Mouse (Mus musculus): Measurements from ENCODE around the gene Gm11555. TPM values are rescaled to one million over a fixed set of nuclear protein-coding genes. Genes with fewer than 3 reads are reported as not detected.
"Not testable (repeated sequence)": the region's sequence is repeated elsewhere in the genome, so short reads cannot be mapped to it uniquely, and the experiment has no call there.

Gene Gm11555
- polyA plus RNA-seq, 1 experiment from 2014 or later = not detected

- Histone ChIP-seq H3K4me2 (ENCODE audit: low read depth, low read length) (no peak within 1 kb of the TSS), H3K4me1 (ENCODE audit: control insufficient read depth, insufficient read depth, low read length) (no peaks in the 10 kb centered on the region), H3K4me3 (ENCODE audit: low read depth, low read length) (no peak within 1 kb of the TSS), H3K27ac (ENCODE audit: low read depth, low read length) (no peak within 1 kb of the TSS), H3K27me3 (ENCODE audit: control insufficient read depth, insufficient read depth, low read length) (no peaks in the 10 kb centered on the region), H3K36me3 (ENCODE audit: control insufficient read depth, insufficient read depth, low read length) (no peaks in the 10 kb centered on the region), H3K9ac (replicated peaks; ENCODE audit: low read depth, low read length) (no peak within 1 kb of the TSS), H3K9me3 (ENCODE audit: control insufficient read depth, low read length) (no peaks in the 10 kb centered on the region)
- ATAC-seq (ENCODE audit: low read depth) = no peak
- 96% methylated on average over 2 of the region's 2 CpGs for WGBS
Observed at GRCm38 (mm10) chr11:99620335-99620734, 29.7 kb downstream of the Gm11555 start, which contains the start of gene Gm11562. Gene Gm11562, minus strand, starts transcription at chr11:99620435.

- Histone ChIP-seq H3K27ac (ENCODE audit: low read depth, low read length) (no peak within 1 kb of the TSS), H3K36me3 (ENCODE audit: control insufficient read depth, insufficient read depth, low read length) (no peaks in the 10 kb centered on the region), H3K9ac (replicated peaks; ENCODE audit: low read depth, low read length) (no peak within 1 kb of the TSS), H3K4me2 (ENCODE audit: low read depth, low read length) (no peak within 1 kb of the TSS), H3K27me3 (ENCODE audit: control insufficient read depth, insufficient read depth, low read length) (no peaks in the 10 kb centered on the region), H3K4me1 (ENCODE audit: control insufficient read depth, insufficient read depth, low read length) (no peaks in the 10 kb centered on the region), H3K4me3 (ENCODE audit: low read depth, low read length) (no peak within 1 kb of the TSS), H3K9me3 (ENCODE audit: control insufficient read depth, low read length) (no peaks in the 10 kb centered on the region)
- WGBS = 89% methylated on average over 3 of the region's 3 CpGs
- no peak for ATAC-seq (ENCODE audit: low read depth)
Observed at GRCm38 (mm10) chr11:99614796-99615363, 35.2 kb downstream of the Gm11555 start, which contains the start of gene Krtap2-4. Gene Krtap2-4, minus strand, starts transcription at chr11:99614846.

- WGBS = 79% methylated on average over 1 of the region's 2 CpGs
- H3K27me3 ChIP-seq (ENCODE audit: control insufficient read depth, insufficient read depth, low read length); ATAC-seq (ENCODE audit: low read depth); H3K36me3 ChIP-seq (ENCODE audit: control insufficient read depth, insufficient read depth, low read length); H3K4me1 ChIP-seq (ENCODE audit: control insufficient read depth, insufficient read depth, low read length); H3K9ac ChIP-seq (replicated peaks; ENCODE audit: low read depth, low read length); H3K9me3 ChIP-seq (ENCODE audit: control insufficient read depth, low read length); H3K4me2 ChIP-seq (ENCODE audit: low read depth, low read length); H3K4me3 ChIP-seq (ENCODE audit: low read depth, low read length); H3K27ac ChIP-seq (ENCODE audit: low read depth, low read length): not testable (repeated sequence)
Observed at GRCm38 (mm10) chr11:99610089-99610488, 39.9 kb downstream of the Gm11555 start, which contains the start of gene Gm11937. Gene Gm11937, minus strand, starts transcription at chr11:99610189.

GRCm38 (mm10) chr11:99609126-99609525 is 40.9 kb downstream of the Gm11555 start:
- Histone ChIP-seq H3K9ac (replicated peaks; ENCODE audit: low read depth, low read length) (no peak overlapping the region), H3K27ac (ENCODE audit: low read depth, low read length) (no peak overlapping the region), H3K4me1 (ENCODE audit: control insufficient read depth, insufficient read depth, low read length) (no peaks in the 10 kb centered on the region), H3K27me3 (ENCODE audit: control insufficient read depth, insufficient read depth, low read length) (no peaks in the 10 kb centered on the region), H3K9me3 (ENCODE audit: control insufficient read depth, low read length) (no peaks in the 10 kb centered on the region), H3K4me3 (ENCODE audit: low read depth, low read length) (no peak overlapping the region), H3K4me2 (ENCODE audit: low read depth, low read length) (no peak overlapping the region), H3K36me3 (ENCODE audit: control insufficient read depth, insufficient read depth, low read length) (no peaks in the 10 kb centered on the region)
- no peak for ATAC-seq (ENCODE audit: low read depth)
- 81% methylated on average over 1 of the region's 1 CpGs for WGBS

DNA sequence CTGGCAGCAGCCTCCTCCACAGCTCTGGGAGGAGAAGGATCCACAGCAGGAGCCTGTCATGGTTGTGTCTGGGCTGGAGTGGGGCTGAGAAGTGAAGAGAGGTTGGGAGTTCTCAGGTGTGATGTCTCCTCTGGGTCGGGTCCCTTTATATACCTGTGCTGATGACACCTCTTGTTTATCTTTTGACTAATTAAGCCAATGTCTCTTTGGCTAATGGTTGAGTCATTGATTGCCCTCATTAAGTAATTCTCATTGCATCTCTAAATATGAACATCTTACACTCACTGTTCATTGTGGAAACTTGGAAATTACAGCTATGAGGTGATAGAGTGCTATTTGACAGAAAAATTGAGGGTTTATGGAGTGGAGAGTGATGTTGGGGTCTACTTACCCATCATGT is 46.8 kb downstream of the Gm11555 start, which contains the start of gene Gm11938:
TSS of gene Gm11938 (minus strand) at position 101 of the 400 bp plus-strand sequence.
- WGBS = 70% methylated on average over 1 of the region's 1 CpGs

More for the DNA sequence above, 46.8 kb downstream of the Gm11555 start, which contains the start of gene Gm11938:
- H3K4me2 ChIP-seq (ENCODE audit: low read depth, low read length); H3K27ac ChIP-seq (ENCODE audit: low read depth, low read length); H3K9me3 ChIP-seq (ENCODE audit: control insufficient read depth, low read length); H3K4me1 ChIP-seq (ENCODE audit: control insufficient read depth, insufficient read depth, low read length); ATAC-seq (ENCODE audit: low read depth); H3K36me3 ChIP-seq (ENCODE audit: control insufficient read depth, insufficient read depth, low read length); H3K4me3 ChIP-seq (ENCODE audit: low read depth, low read length); H3K9ac ChIP-seq (replicated peaks; ENCODE audit: low read depth, low read length); H3K27me3 ChIP-seq (ENCODE audit: control insufficient read depth, insufficient read depth, low read length): not testable (repeated sequence)

Other genes starting within 250 kb of the Gm11555 start
- gene Krt12, start 228.0 kb downstream of the Gm11555 start, polyA plus RNA-seq (2014; fragmentation: Nextera tagmentation; extraction: Ambion mirVana) = not detected in 2 replicates
- 0.13 TPM in 2 replicates for gene Krt20, start 212.1 kb downstream of the Gm11555 start, polyA plus RNA-seq (2014; fragmentation: Nextera tagmentation; extraction: Ambion mirVana)
- gene Krt23, start 157.1 kb downstream of the Gm11555 start, polyA plus RNA-seq (2014; fragmentation: Nextera tagmentation; extraction: Ambion mirVana) = 0.22 TPM in 1 of 2 replicates, not detected in the other
- gene Krt39, start 128.9 kb downstream of the Gm11555 start, polyA plus RNA-seq (2014; fragmentation: Nextera tagmentation; extraction: Ambion mirVana) = not detected in 2 replicates
- not detected in 2 replicates for gene Krt40, start 107.1 kb downstream of the Gm11555 start, polyA plus RNA-seq (2014; fragmentation: Nextera tagmentation; extraction: Ambion mirVana)
- gene Krtap3-3, start 99.4 kb downstream of the Gm11555 start, polyA plus RNA-seq (2014; fragmentation: Nextera tagmentation; extraction: Ambion mirVana) = not detected in 2 replicates
- gene Krtap3-2, start 93.4 kb downstream of the Gm11555 start, polyA plus RNA-seq (2014; fragmentation: Nextera tagmentation; extraction: Ambion mirVana) = not detected in 2 replicates
- gene Gm11939, start 90.8 kb downstream of the Gm11555 start, polyA plus RNA-seq (2014; fragmentation: Nextera tagmentation; extraction: Ambion mirVana) = not detected in 2 replicates
- not detected in 2 replicates for gene Krtap3-1, start 83.6 kb downstream of the Gm11555 start, polyA plus RNA-seq (2014; fragmentation: Nextera tagmentation; extraction: Ambion mirVana)
- not detected in 2 replicates for gene Krtap1-5, start 69.2 kb downstream of the Gm11555 start, polyA plus RNA-seq (2014; fragmentation: Nextera tagmentation; extraction: Ambion mirVana)
- not detected in 2 replicates for gene Krtap1-4, start 66.6 kb downstream of the Gm11555 start, polyA plus RNA-seq (2014; fragmentation: Nextera tagmentation; extraction: Ambion mirVana)
- not detected in 2 replicates for gene Krtap1-3, start 58.9 kb downstream of the Gm11555 start, polyA plus RNA-seq (2014; fragmentation: Nextera tagmentation; extraction: Ambion mirVana)
- gene Krtap9-3, start 52.1 kb downstream of the Gm11555 start, polyA plus RNA-seq (2014; fragmentation: Nextera tagmentation; extraction: Ambion mirVana) = not detected in 2 replicates
- gene Gm11938, start 46.9 kb downstream of the Gm11555 start, polyA plus RNA-seq (2014; fragmentation: Nextera tagmentation; extraction: Ambion mirVana) = not detected in 2 replicates
- not detected in 2 replicates for gene Gm11937, start 40.0 kb downstream of the Gm11555 start, polyA plus RNA-seq (2014; fragmentation: Nextera tagmentation; extraction: Ambion mirVana)
- not detected in 2 replicates for gene Krtap2-4, start 35.4 kb downstream of the Gm11555 start, polyA plus RNA-seq (2014; fragmentation: Nextera tagmentation; extraction: Ambion mirVana)
- not detected in 2 replicates for gene Gm11562, start 29.8 kb downstream of the Gm11555 start, polyA plus RNA-seq (2014; fragmentation: Nextera tagmentation; extraction: Ambion mirVana)
- gene Krtap4-1, start 22.0 kb downstream of the Gm11555 start, polyA plus RNA-seq (2014; fragmentation: Nextera tagmentation; extraction: Ambion mirVana) = not detected in 2 replicates
- gene Krtap4-2, start 15.2 kb downstream of the Gm11555 start, polyA plus RNA-seq (2014; fragmentation: Nextera tagmentation; extraction: Ambion mirVana) = not detected in 2 replicates
- gene Krtap4-7, start 6.1 kb downstream of the Gm11555 start, polyA plus RNA-seq (2014; fragmentation: Nextera tagmentation; extraction: Ambion mirVana) = not detected in 2 replicates
- gene Gm11563, start 8.7 kb upstream of the Gm11555 start, polyA plus RNA-seq (2014; fragmentation: Nextera tagmentation; extraction: Ambion mirVana) = not detected in 2 replicates
- not detected in 2 replicates for gene Krtap4-6, start 15.7 kb upstream of the Gm11555 start, polyA plus RNA-seq (2014; fragmentation: Nextera tagmentation; extraction: Ambion mirVana)
- gene Gm14190, start 40.5 kb upstream of the Gm11555 start, polyA plus RNA-seq (2014; fragmentation: Nextera tagmentation; extraction: Ambion mirVana) = not detected in 2 replicates
- not detected in 2 replicates for gene Gm14180, start 84.1 kb upstream of the Gm11555 start, polyA plus RNA-seq (2014; fragmentation: Nextera tagmentation; extraction: Ambion mirVana)
- gene Gm11595, start 122.7 kb upstream of the Gm11555 start, polyA plus RNA-seq (2014; fragmentation: Nextera tagmentation; extraction: Ambion mirVana) = not detected in 2 replicates
- not detected in 2 replicates for gene Krtap4-8, start 130.5 kb upstream of the Gm11555 start, polyA plus RNA-seq (2014; fragmentation: Nextera tagmentation; extraction: Ambion mirVana)
- gene Krtap4-9, start 135.0 kb upstream of the Gm11555 start, polyA plus RNA-seq (2014; fragmentation: Nextera tagmentation; extraction: Ambion mirVana) = not detected in 2 replicates
- gene Gm11596, start 143.2 kb upstream of the Gm11555 start, polyA plus RNA-seq (2014; fragmentation: Nextera tagmentation; extraction: Ambion mirVana) = not detected in 2 replicates
- not detected in 2 replicates for gene Gm11569, start 148.7 kb upstream of the Gm11555 start, polyA plus RNA-seq (2014; fragmentation: Nextera tagmentation; extraction: Ambion mirVana)
- not detected in 2 replicates for gene Gm11554, start 154.2 kb upstream of the Gm11555 start, polyA plus RNA-seq (2014; fragmentation: Nextera tagmentation; extraction: Ambion mirVana)
- not detected in 2 replicates for gene Krtap4-13, start 159.7 kb upstream of the Gm11555 start, polyA plus RNA-seq (2014; fragmentation: Nextera tagmentation; extraction: Ambion mirVana)
- gene Gm11564, start 165.4 kb upstream of the Gm11555 start, polyA plus RNA-seq (2014; fragmentation: Nextera tagmentation; extraction: Ambion mirVana) = not detected in 2 replicates
- not detected in 2 replicates for gene 2300003K06Rik, start 187.8 kb upstream of the Gm11555 start, polyA plus RNA-seq (2014; fragmentation: Nextera tagmentation; extraction: Ambion mirVana)
- not detected in 2 replicates for gene Krtap4-16, start 201.4 kb upstream of the Gm11555 start, polyA plus RNA-seq (2014; fragmentation: Nextera tagmentation; extraction: Ambion mirVana)
- gene Gm11568, start 207.7 kb upstream of the Gm11555 start, polyA plus RNA-seq (2014; fragmentation: Nextera tagmentation; extraction: Ambion mirVana) = not detected in 2 replicates
- gene Gm11559, start 214.2 kb upstream of the Gm11555 start, polyA plus RNA-seq (2014; fragmentation: Nextera tagmentation; extraction: Ambion mirVana) = not detected in 2 replicates
- not detected in 2 replicates for gene Krtap9-1, start 223.2 kb upstream of the Gm11555 start, polyA plus RNA-seq (2014; fragmentation: Nextera tagmentation; extraction: Ambion mirVana)
- not detected in 2 replicates for gene Gm11567, start 229.0 kb upstream of the Gm11555 start, polyA plus RNA-seq (2014; fragmentation: Nextera tagmentation; extraction: Ambion mirVana)

Data from neural tube, embryonic 14.5 days (tissue).